Mouse (Mus musculus) testis, adult 2 months (tissue): ENCODE data around the gene Ptbp1.
A peak's percentile ranks its signal among the peaks of the same experiment; 100 is the strongest.

Source experiments
- CTCF ChIP-seq: fragments of 200-500 bp; IDR thresholded peaks from 2 replicates; pipeline ENCODE4 v1.5.1; 2012; ENCODE audit warnings: low read depth, mild to moderate bottlenecking, inconsistent platforms, low read length, moderate library complexity; ENCODE audit not compliant: control insufficient read depth, insufficient read depth, insufficient replicate concordance
- POLR2A ChIP-seq: fragments of 200-500 bp; IDR thresholded peaks from 2 replicates; pipeline ENCODE4 v1.6.1; 2012; ENCODE audit warnings: low read depth, mild to moderate bottlenecking, inconsistent platforms, low read length, moderate library complexity; ENCODE audit not compliant: control insufficient read depth

DNA sequence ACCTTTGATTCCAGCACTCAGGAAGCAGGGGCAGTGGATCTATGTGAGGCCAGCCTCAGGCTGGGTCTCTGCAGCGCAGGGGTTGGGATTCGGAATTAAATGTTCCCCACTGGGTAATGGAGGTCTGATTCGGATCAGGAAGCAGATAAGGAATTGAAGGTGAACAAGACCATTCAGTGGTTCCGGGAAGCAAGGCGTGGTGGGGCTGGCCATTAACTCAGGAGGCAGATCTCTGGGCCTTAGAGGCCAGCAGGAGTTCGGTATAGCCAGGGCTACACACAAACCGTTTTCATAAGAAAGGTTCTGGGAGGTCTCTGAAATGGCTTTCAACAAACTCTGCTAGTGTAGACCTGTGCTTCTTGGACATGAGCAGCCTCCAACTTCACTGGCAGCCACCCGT is 1.4 kb upstream of the Ptbp1 start:
- TF ChIP-seq POLR2A: no peak
- TF ChIP-seq CTCF: 0 out of 2 replicates have a peak, but pooled peaks have one; percentile 2
